Mouse (Mus musculus): ENCODE results near the gene Sapcd1. TPM values are rescaled to one million over a fixed set of nuclear protein-coding genes. Genes with fewer than 3 reads are reported as not detected.
"Not testable (repeated sequence)": the region's sequence is repeated elsewhere in the genome, so short reads cannot be mapped to it uniquely, and the experiment has no call there.

Sapcd1 gene
- polyA plus RNA-seq, 1 experiment from 2014 or later: 6.2 TPM

- H3K27ac ChIP-seq (ENCODE audit: low read depth, low read length): peak within 1 kb of the TSS; percentile 96
- no peaks in the 10 kb centered on the region for H3K27me3 ChIP-seq (replicated peaks; ENCODE audit: control insufficient read depth, insufficient read depth, low read length)
- 1% methylated on average over 63 of the region's 83 CpGs for WGBS
- peak within 1 kb of the TSS; percentile 88 for H3K4me3 ChIP-seq (ENCODE audit: low read depth, low read length)
- H3K4me2 ChIP-seq (ENCODE audit: low read length): peak within 1 kb of the TSS; percentile 100
- peak within 1 kb of the TSS; percentile 93 for H3K9ac ChIP-seq (ENCODE audit: low read length)
- peak; percentile 85 for DNase-seq (ENCODE audit: low spot score)
- H3K9me3 ChIP-seq (replicated peaks; ENCODE audit: control insufficient read depth, low read length): no peaks in the 10 kb centered on the region
- ATAC-seq: peak; percentile 93
- peaks cover 28% of the 10 kb centered on the region for H3K36me3 ChIP-seq (ENCODE audit: control insufficient read depth, insufficient read depth, low read length)
- peaks cover 12% of the 10 kb centered on the region for H3K4me1 ChIP-seq (ENCODE audit: control insufficient read depth, insufficient read depth, low read length)
Observed at GRCm38 (mm10) chr17:35000717-35001451, 26.9 kb downstream of the Sapcd1 start, which contains the start of gene Vars. TSS of gene Vars (plus strand) at chr17:35000987.

GRCm38 (mm10) chr17:34999871-35000716, 27.7 kb downstream of the Sapcd1 start:
- 29% methylated on average over 29 of the region's 32 CpGs for WGBS
- peak overlapping the region; percentile 93 for H3K9ac ChIP-seq (ENCODE audit: low read length)
- H3K36me3 ChIP-seq (ENCODE audit: control insufficient read depth, insufficient read depth, low read length): peaks cover 20% of the 10 kb centered on the region
- H3K4me3 ChIP-seq (ENCODE audit: low read depth, low read length): peak overlapping the region; percentile 88
- not testable (repeated sequence) for H3K9me3 ChIP-seq (replicated peaks; ENCODE audit: control insufficient read depth, low read length); H3K27me3 ChIP-seq (replicated peaks; ENCODE audit: control insufficient read depth, insufficient read depth, low read length); ATAC-seq
- peak; percentile 13 for DNase-seq (ENCODE audit: low spot score)
- H3K27ac ChIP-seq (ENCODE audit: low read depth, low read length): peak overlapping the region; percentile 96
- H3K4me2 ChIP-seq (ENCODE audit: low read length): peak overlapping the region; percentile 100
- H3K4me1 ChIP-seq (ENCODE audit: control insufficient read depth, insufficient read depth, low read length): peaks cover 12% of the 10 kb centered on the region

DNA sequence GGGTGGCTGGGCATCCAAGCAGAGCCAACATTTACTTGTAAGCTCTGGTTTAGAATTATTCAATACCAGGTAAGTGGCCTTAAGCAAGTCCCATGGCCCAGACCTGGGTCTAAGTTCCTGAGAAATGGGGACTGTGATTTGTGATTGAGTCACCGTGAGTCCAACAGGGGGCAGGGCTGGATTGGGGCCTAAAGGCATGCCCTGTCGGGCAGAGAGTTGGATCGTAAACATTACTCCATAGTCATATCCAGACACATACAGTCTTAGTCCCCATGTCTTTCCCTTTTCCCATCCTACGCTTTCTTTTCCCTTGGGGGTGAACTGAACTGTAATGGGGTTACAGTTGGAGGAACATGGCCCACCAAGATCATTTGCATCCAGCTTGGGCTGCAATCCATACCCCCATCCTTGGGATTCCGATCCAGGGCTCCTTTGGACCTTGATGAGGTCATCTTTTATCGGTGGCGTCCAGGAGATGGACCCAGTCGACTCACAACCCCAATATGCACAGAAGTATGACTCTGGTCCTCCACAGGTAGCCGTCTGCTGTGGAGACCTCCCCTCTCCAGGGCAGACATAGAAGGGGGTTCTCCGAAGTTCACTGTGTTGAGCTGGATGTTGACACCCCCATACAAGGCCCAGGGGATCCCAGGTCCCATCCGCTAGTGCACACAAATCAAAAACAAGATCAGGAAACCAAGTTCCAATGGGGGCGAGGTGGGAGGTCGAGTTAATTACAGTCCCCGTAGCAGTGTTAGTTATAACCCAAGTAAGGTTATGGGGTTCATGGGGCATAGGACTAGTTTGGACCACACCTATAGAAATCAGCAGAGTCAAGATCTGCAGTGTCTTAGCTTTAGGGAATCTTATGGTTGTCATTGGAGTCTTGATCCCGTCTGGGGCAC, 29.0 kb downstream of the Sapcd1 start:
- DNase-seq (ENCODE audit: low spot score) (no peak), ATAC-seq (no peak)
- Histone ChIP-seq H3K36me3 (ENCODE audit: control insufficient read depth, insufficient read depth, low read length) (peaks cover 8% of the 10 kb centered on the region; the same call in 1 of the 2 replicates), H3K27me3 (replicated peaks; ENCODE audit: control insufficient read depth, insufficient read depth, low read length) (no peaks in the 10 kb centered on the region), H3K27ac (ENCODE audit: low read depth, low read length) (no peak overlapping the region), H3K4me2 (ENCODE audit: low read length) (peak overlapping the region; percentile 100), H3K9me3 (replicated peaks; ENCODE audit: control insufficient read depth, low read length) (no peaks in the 10 kb centered on the region), H3K4me1 (ENCODE audit: control insufficient read depth, insufficient read depth, low read length) (peaks cover 12% of the 10 kb centered on the region), H3K4me3 (ENCODE audit: low read depth, low read length) (0 out of 2 replicates have a peak overlapping the region, but pooled peaks have one; percentile 25), H3K9ac (ENCODE audit: low read length) (no peak overlapping the region)
- WGBS: 95% methylated on average over 15 of the region's 15 CpGs

DNA sequence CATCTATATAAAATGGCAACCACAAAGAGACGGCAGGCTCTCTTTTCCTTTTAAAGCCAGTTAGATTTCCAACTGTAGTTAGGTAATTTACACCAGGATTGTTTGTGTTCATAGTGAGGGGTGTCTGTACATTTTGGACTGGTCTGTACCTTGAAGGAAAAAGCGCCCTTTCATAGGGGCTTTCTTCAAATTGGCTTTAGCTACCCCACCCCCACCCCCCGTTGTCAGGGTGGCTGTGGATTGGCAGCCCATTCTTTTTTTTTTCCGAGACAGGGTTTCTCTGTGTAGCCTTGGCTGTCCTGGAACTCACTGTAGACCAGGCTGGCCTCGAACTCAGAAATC, 30.7 kb downstream of the Sapcd1 start:
- WGBS: 87% methylated on average over 5 of the region's 5 CpGs
- Histone ChIP-seq H3K27ac (ENCODE audit: low read depth, low read length) (no peak overlapping the region), H3K4me2 (ENCODE audit: low read length) (no peak overlapping the region), H3K36me3 (ENCODE audit: control insufficient read depth, insufficient read depth, low read length) (peaks cover 8% of the 10 kb centered on the region; the same call in 1 of the 2 replicates), H3K9ac (ENCODE audit: low read length) (0 out of 2 replicates have a peak overlapping the region, but pooled peaks have one; percentile 8), H3K4me1 (ENCODE audit: control insufficient read depth, insufficient read depth, low read length) (peaks cover 5% of the 10 kb centered on the region), H3K27me3 (replicated peaks; ENCODE audit: control insufficient read depth, insufficient read depth, low read length) (no peaks in the 10 kb centered on the region), H3K9me3 (replicated peaks; ENCODE audit: control insufficient read depth, low read length) (no peaks in the 10 kb centered on the region), H3K4me3 (ENCODE audit: low read depth, low read length) (no peak overlapping the region)
- ATAC-seq (no peak), DNase-seq (ENCODE audit: low spot score) (no peak)

DNA sequence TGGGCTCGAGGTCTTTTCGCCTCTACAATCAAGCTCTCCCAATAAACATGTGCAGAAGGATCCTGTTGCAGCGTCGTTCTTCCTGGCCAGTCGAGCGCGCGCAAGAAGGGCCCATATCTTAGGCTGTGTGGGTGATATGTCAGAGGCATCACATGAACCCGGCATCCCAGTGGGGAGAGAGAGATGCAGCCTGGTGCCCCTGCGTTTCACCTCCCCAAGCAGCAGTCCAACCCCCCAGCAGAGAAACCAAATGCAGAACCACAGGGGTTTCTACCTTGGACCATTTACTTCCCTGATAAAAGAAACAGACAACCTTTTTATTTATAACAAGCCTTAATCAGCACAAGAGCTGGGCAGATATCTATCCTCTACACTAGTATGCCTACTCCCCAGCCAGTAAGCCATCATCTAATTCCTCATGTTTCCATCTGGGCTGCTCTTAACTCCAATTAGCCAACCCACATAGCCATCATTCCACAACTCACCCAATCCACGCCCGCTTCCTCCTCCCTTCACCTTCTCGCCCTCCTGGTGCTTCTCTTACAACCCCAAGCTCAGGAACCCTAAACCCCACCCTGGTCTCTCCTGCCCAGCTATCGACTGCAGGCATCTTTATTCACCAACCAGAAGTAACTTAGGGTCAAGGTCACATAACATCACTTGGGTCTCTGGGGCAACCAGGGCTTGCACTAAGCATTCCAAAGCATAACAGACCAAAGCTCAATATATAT, 31.2 kb downstream of the Sapcd1 start:
- H3K36me3 ChIP-seq (ENCODE audit: control insufficient read depth, insufficient read depth, low read length): peaks cover 8% of the 10 kb centered on the region; the same call in 1 of the 2 replicates
- H3K4me1 ChIP-seq (ENCODE audit: control insufficient read depth, insufficient read depth, low read length): 0 out of 2 replicates have a peak, but pooled peaks cover 3% of the 10 kb centered on the region
- ATAC-seq: no peak
- DNase-seq (ENCODE audit: low spot score): no peak
- H3K9ac ChIP-seq (ENCODE audit: low read length): 0 out of 2 replicates have a peak overlapping the region, but pooled peaks have one; percentile 8
- H3K27ac ChIP-seq (ENCODE audit: low read depth, low read length): no peak overlapping the region
- WGBS: 93% methylated on average over 12 of the region's 14 CpGs
- H3K9me3 ChIP-seq (replicated peaks; ENCODE audit: control insufficient read depth, low read length): no peaks in the 10 kb centered on the region
- no peak overlapping the region for H3K4me3 ChIP-seq (ENCODE audit: low read depth, low read length)
- H3K27me3 ChIP-seq (replicated peaks; ENCODE audit: control insufficient read depth, insufficient read depth, low read length): no peaks in the 10 kb centered on the region
- H3K4me2 ChIP-seq (ENCODE audit: low read length): no peak overlapping the region

GRCm38 (mm10) chr17:34995927-34996326, 31.9 kb downstream of the Sapcd1 start:
- not testable (repeated sequence) for H3K27ac ChIP-seq (ENCODE audit: low read depth, low read length); DNase-seq (ENCODE audit: low spot score); H3K4me3 ChIP-seq (ENCODE audit: low read depth, low read length); H3K4me2 ChIP-seq (ENCODE audit: low read length); H3K9me3 ChIP-seq (replicated peaks; ENCODE audit: control insufficient read depth, low read length); H3K9ac ChIP-seq (ENCODE audit: low read length); H3K4me1 ChIP-seq (ENCODE audit: control insufficient read depth, insufficient read depth, low read length); H3K27me3 ChIP-seq (replicated peaks; ENCODE audit: control insufficient read depth, insufficient read depth, low read length); ATAC-seq
- WGBS: 90% methylated on average over 4 of the region's 4 CpGs
- H3K36me3 ChIP-seq (ENCODE audit: control insufficient read depth, insufficient read depth, low read length): peaks cover 15% of the 10 kb centered on the region; the same call in 1 of the 2 replicates

- not testable (repeated sequence) for H3K4me3 ChIP-seq (ENCODE audit: low read depth, low read length); H3K27ac ChIP-seq (ENCODE audit: low read depth, low read length); H3K27me3 ChIP-seq (replicated peaks; ENCODE audit: control insufficient read depth, insufficient read depth, low read length); H3K4me1 ChIP-seq (ENCODE audit: control insufficient read depth, insufficient read depth, low read length); DNase-seq (ENCODE audit: low spot score); H3K4me2 ChIP-seq (ENCODE audit: low read length); ATAC-seq; H3K9ac ChIP-seq (ENCODE audit: low read length); H3K9me3 ChIP-seq (replicated peaks; ENCODE audit: control insufficient read depth, low read length)
- WGBS: 96% methylated on average over 4 of the region's 4 CpGs
- peaks cover 21% of the 10 kb centered on the region for H3K36me3 ChIP-seq (ENCODE audit: control insufficient read depth, insufficient read depth, low read length)
Observed at GRCm38 (mm10) chr17:34995192-34995591, 32.6 kb downstream of the Sapcd1 start.

- Histone ChIP-seq H3K36me3 (ENCODE audit: control insufficient read depth, insufficient read depth, low read length) (peaks cover 23% of the 10 kb centered on the region), H3K27ac (ENCODE audit: low read depth, low read length) (no peak overlapping the region), H3K9me3 (replicated peaks; ENCODE audit: control insufficient read depth, low read length) (no peaks in the 10 kb centered on the region), H3K27me3 (replicated peaks; ENCODE audit: control insufficient read depth, insufficient read depth, low read length) (no peaks in the 10 kb centered on the region), H3K4me3 (ENCODE audit: low read depth, low read length) (no peak overlapping the region), H3K4me1 (ENCODE audit: control insufficient read depth, insufficient read depth, low read length) (0 out of 2 replicates have a peak, but pooled peaks cover 1% of the 10 kb centered on the region), H3K9ac (ENCODE audit: low read length) (no peak overlapping the region), H3K4me2 (ENCODE audit: low read length) (no peak overlapping the region)
- DNase-seq (ENCODE audit: low spot score) (no peak), ATAC-seq (no peak)
Observed at GRCm38 (mm10) chr17:34994751-34995150, 33.1 kb downstream of the Sapcd1 start.
